Mouse (Mus musculus) midbrain, embryonic 16.5 days (tissue): Measurements from ENCODE around the gene Krtap22-2. TPM values are rescaled to one million over a fixed set of nuclear protein-coding genes. Genes with fewer than 3 reads are reported as not detected.
"Not testable (repeated sequence)": the region's sequence is repeated elsewhere in the genome, so short reads cannot be mapped to it uniquely, and the experiment has no call there.

Experiments
- ATAC-seq: fragments of 200-750 bp; cut with Nextera tagmentation; 2 replicates; pipeline ENCODE4 v1.8.0; 2017; ENCODE audit warnings: moderate TSS enrichment
- H3K27ac ChIP-seq: fragments of 300-500 bp; sonication (generic); 2 replicates; pipeline ENCODE4 v1.5.1; 2014; ENCODE audit warnings: mild to moderate bottlenecking, low read length, mixed read lengths
- H3K27me3 ChIP-seq: fragments of 300-500 bp; sonication (generic); 2 replicates; pipeline ENCODE4 v1.6.1; 2014; ENCODE audit warnings: low read depth, low read length, mixed read lengths; ENCODE audit not compliant: control insufficient read depth, insufficient read depth
- H3K36me3 ChIP-seq: fragments of 300-500 bp; sonication (generic); 2 replicates; pipeline ENCODE4 v1.6.1; 2014; ENCODE audit warnings: mild to moderate bottlenecking, low read length, moderate library complexity, mixed read lengths; ENCODE audit not compliant: control insufficient read depth, insufficient read depth
- H3K4me1 ChIP-seq: fragments of 300-500 bp; sonication (generic); 2 replicates; pipeline ENCODE4 v1.6.1; 2014; ENCODE audit warnings: mild to moderate bottlenecking, low read length, mixed read lengths; ENCODE audit not compliant: control insufficient read depth, insufficient read depth
- H3K4me2 ChIP-seq: fragments of 300-500 bp; sonication (generic); 2 replicates; pipeline ENCODE4 v1.6.1; 2014; ENCODE audit warnings: mild to moderate bottlenecking, low read length, mixed read lengths
- H3K4me3 ChIP-seq: fragments of 300-500 bp; sonication (generic); 2 replicates; pipeline ENCODE4 v1.5.1; 2014; ENCODE audit warnings: low read depth, mild to moderate bottlenecking, low read length, moderate library complexity, mixed read lengths
- H3K9ac ChIP-seq: fragments of 300-500 bp; sonication (generic); 2 replicates; pipeline ENCODE4 v1.6.1; 2014; ENCODE audit warnings: low read depth, low read length, mixed read lengths
- H3K9me3 ChIP-seq: fragments of 300-500 bp; sonication (generic); replicated peaks from 2 replicates; pipeline ENCODE4 v1.6.1; 2014; ENCODE audit warnings: mild to moderate bottlenecking, low read length, mixed read lengths; ENCODE audit not compliant: control insufficient read depth, poor library complexity, severe bottlenecking
- WGBS: fragments of 180-500 bp; shearing (Covaris S2); extraction: QIAGEN DNeasy Blood & Tissue Kit; methylation state at CpG from one replicate; pipeline ENCODE4 v1.1.7; 2014; 5-methylcytosine and 5-hydroxymethylcytosine counted together
- polyA plus RNA-seq: library from polyadenylated mRNA; unstranded; fragments of >200 nt; fragmentation: Nextera tagmentation; extraction: Ambion mirVana; gene quantifications from 2 replicates; pipeline ENCODE4 v1.2.1, GENCODE M21; 2015

Gene Krtap22-2
- not detected in 2 replicates for polyA plus RNA-seq

DNA sequence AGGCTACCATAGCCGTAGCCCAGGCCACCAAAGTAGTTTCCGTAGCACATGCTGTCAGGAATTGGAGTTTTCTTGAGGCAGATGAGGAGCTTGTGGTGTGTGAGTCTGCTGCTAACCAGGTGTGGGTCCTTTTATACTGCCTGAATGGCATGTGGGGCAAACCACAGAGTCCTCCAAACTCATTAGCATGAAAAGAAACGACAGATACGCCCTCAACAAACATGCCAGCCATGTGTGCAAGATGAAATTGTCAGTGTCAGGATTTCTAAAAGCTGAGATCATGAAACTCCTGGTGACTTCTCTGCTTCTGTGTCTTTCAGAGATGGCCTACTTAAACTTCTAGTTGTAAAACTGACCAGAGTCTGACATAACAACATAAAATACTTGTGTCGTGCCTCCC, at the start of gene Krtap22-2:
TSS of gene Krtap22-2 (minus strand) at position 101 of the 400 bp plus-strand sequence.
- no peak within 1 kb of the TSS for H3K4me2 ChIP-seq
- no peak for ATAC-seq
- H3K27ac ChIP-seq, result no peak within 1 kb of the TSS
- H3K9me3 ChIP-seq, result no peaks in the 10 kb centered on the region
- H3K36me3 ChIP-seq, result no peaks in the 10 kb centered on the region
- 81% methylated on average over 5 of the region's 5 CpGs for WGBS
- no peaks in the 10 kb centered on the region for H3K4me1 ChIP-seq
- no peaks in the 10 kb centered on the region for H3K27me3 ChIP-seq
- no peak within 1 kb of the TSS for H3K4me3 ChIP-seq
- H3K9ac ChIP-seq, result no peak within 1 kb of the TSS

- Histone ChIP-seq H3K27me3 (no peaks in the 10 kb centered on the region), H3K27ac (no peak within 1 kb of the TSS), H3K4me1 (no peaks in the 10 kb centered on the region), H3K4me2 (no peak within 1 kb of the TSS), H3K36me3 (no peaks in the 10 kb centered on the region), H3K4me3 (no peak within 1 kb of the TSS), H3K9ac (no peak within 1 kb of the TSS), H3K9me3 (no peaks in the 10 kb centered on the region)
- 93% methylated on average over 3 of the region's 3 CpGs for WGBS
- ATAC-seq, result no peak
Measured at GRCm38 (mm10) chr16:89047783-89048182, 37.2 kb upstream of the Krtap22-2 start, which contains the start of gene Krtap6-5. Gene Krtap6-5, minus strand, starts transcription at chr16:89047883.

DNA sequence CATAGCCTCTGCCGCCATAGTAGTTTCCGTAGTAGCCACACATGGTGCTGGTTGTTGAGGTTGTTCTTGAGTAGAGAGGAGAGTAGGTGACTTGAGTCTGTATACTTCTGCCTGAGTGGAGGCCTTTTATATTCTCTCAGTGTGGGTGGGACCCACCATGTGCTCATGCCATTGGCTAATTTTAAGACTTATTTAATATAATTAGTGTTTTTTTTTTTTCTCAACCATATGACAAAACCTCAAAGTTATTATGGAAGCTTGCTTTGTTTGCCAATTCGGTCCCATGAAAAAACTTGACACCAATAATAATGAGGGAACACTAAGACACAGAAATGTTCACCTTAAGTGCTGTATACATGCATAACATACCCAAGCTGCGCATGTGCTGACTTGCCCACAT, 30.8 kb upstream of the Krtap22-2 start, which contains the start of gene Gm10228:
TSS of gene Gm10228 (minus strand) at position 101 of the 400 bp plus-strand sequence.
- H3K36me3 ChIP-seq, H3K4me3 ChIP-seq, H3K27ac ChIP-seq, H3K27me3 ChIP-seq, ATAC-seq, H3K9ac ChIP-seq, H3K4me1 ChIP-seq, H3K4me2 ChIP-seq, H3K9me3 ChIP-seq: not testable (repeated sequence)
- WGBS, result 92% methylated on average over 2 of the region's 4 CpGs

GRCm38 (mm10) chr16:89031399-89031798, 20.8 kb upstream of the Krtap22-2 start, which contains the start of gene Krtap6-1:
Gene Krtap6-1, plus strand, starts transcription at chr16:89031699.
- not testable (repeated sequence) for ATAC-seq, H3K4me2 ChIP-seq, H3K9me3 ChIP-seq, H3K27ac ChIP-seq, H3K36me3 ChIP-seq, H3K9ac ChIP-seq, H3K27me3 ChIP-seq, H3K4me1 ChIP-seq, H3K4me3 ChIP-seq
- WGBS, result 95% methylated on average over 3 of the region's 3 CpGs

- not testable (repeated sequence) for H3K4me3 ChIP-seq, ATAC-seq, H3K4me1 ChIP-seq, H3K9me3 ChIP-seq, H3K27me3 ChIP-seq, H3K36me3 ChIP-seq, H3K27ac ChIP-seq, H3K4me2 ChIP-seq, H3K9ac ChIP-seq
- 98% methylated on average over 1 of the region's 3 CpGs for WGBS
Measured at GRCm38 (mm10) chr16:89014984-89015383, 4.4 kb upstream of the Krtap22-2 start, which contains the start of gene Gm10229. Gene Gm10229, plus strand, starts transcription at chr16:89015284.

- Histone ChIP-seq H3K4me2 (no peak overlapping the region), H3K36me3 (no peaks in the 10 kb centered on the region), H3K4me3 (no peak overlapping the region), H3K27ac (no peak overlapping the region), H3K27me3 (no peaks in the 10 kb centered on the region), H3K9me3 (no peaks in the 10 kb centered on the region), H3K9ac (no peak overlapping the region), H3K4me1 (no peaks in the 10 kb centered on the region)
- ATAC-seq, result no peak
- 99% methylated on average over 3 of the region's 3 CpGs for WGBS
Measured at GRCm38 (mm10) chr16:89013973-89014372, 3.4 kb upstream of the Krtap22-2 start.

GRCm38 (mm10) chr16:88962773-88963172, 47.8 kb downstream of the Krtap22-2 start, which contains the start of gene Krtap16-3:
Gene Krtap16-3, minus strand, starts transcription at chr16:88962873.
- Histone ChIP-seq H3K4me3 (no peak within 1 kb of the TSS), H3K27me3 (no peaks in the 10 kb centered on the region), H3K4me2 (no peak within 1 kb of the TSS), H3K9ac (no peak within 1 kb of the TSS), H3K27ac (no peak within 1 kb of the TSS), H3K9me3 (no peaks in the 10 kb centered on the region), H3K4me1 (no peaks in the 10 kb centered on the region), H3K36me3 (no peaks in the 10 kb centered on the region)
- no peak for ATAC-seq
- WGBS, result 92% methylated on average over 7 of the region's 7 CpGs

Other genes with a start within 250 kb of the Krtap22-2 start
- gene 2310057N15Rik, start 236.6 kb downstream of the Krtap22-2 start, polyA plus RNA-seq, result not detected in 2 replicates
- not detected in 2 replicates for gene Gm5965, start 232.9 kb downstream of the Krtap22-2 start, polyA plus RNA-seq
- gene Gm20741, start 198.5 kb downstream of the Krtap22-2 start, polyA plus RNA-seq, result not detected in 2 replicates
- gene Krtap15, start 190.5 kb downstream of the Krtap22-2 start, polyA plus RNA-seq, result not detected in 2 replicates
- gene Krtap14, start 184.6 kb downstream of the Krtap22-2 start, polyA plus RNA-seq, result not detected in 2 replicates
- not detected in 2 replicates for gene Krtap19-1, start 141.3 kb downstream of the Krtap22-2 start, polyA plus RNA-seq
- not detected in 2 replicates for gene Krtap19-2, start 136.5 kb downstream of the Krtap22-2 start, polyA plus RNA-seq
- not detected in 2 replicates for gene Krtap19-3, start 132.7 kb downstream of the Krtap22-2 start, polyA plus RNA-seq
- gene Krtap19-4, start 125.7 kb downstream of the Krtap22-2 start, polyA plus RNA-seq, result not detected in 2 replicates
- gene Krtap19-5, start 114.3 kb downstream of the Krtap22-2 start, polyA plus RNA-seq, result not detected in 2 replicates
- gene Krtap19-9b, start 78.5 kb downstream of the Krtap22-2 start, polyA plus RNA-seq, result not detected in 2 replicates
- not detected in 2 replicates for gene Krtap16-3, start 47.9 kb downstream of the Krtap22-2 start, polyA plus RNA-seq
- not detected in 2 replicates for gene Gm10229, start 4.5 kb upstream of the Krtap22-2 start, polyA plus RNA-seq
- not detected in 2 replicates for gene Krtap6-1, start 20.9 kb upstream of the Krtap22-2 start, polyA plus RNA-seq
- not detected in 2 replicates for gene Gm10228, start 30.7 kb upstream of the Krtap22-2 start, polyA plus RNA-seq
- gene Krtap6-5, start 37.1 kb upstream of the Krtap22-2 start, polyA plus RNA-seq, result not detected in 2 replicates
- not detected in 2 replicates for gene 1110025L11Rik, start 53.2 kb upstream of the Krtap22-2 start, polyA plus RNA-seq
- gene Krtap6-3, start 73.3 kb upstream of the Krtap22-2 start, polyA plus RNA-seq, result not detected in 2 replicates
- gene Gm6358, start 130.1 kb upstream of the Krtap22-2 start, polyA plus RNA-seq, result not detected in 2 replicates
- gene Gm10061, start 140.3 kb upstream of the Krtap22-2 start, polyA plus RNA-seq, result not detected in 2 replicates
- gene Gm9789, start 147.2 kb upstream of the Krtap22-2 start, polyA plus RNA-seq, result not detected in 2 replicates
- not detected in 2 replicates for gene Gm7735, start 158.7 kb upstream of the Krtap22-2 start, polyA plus RNA-seq
- gene 1110057P08Rik, start 164.0 kb upstream of the Krtap22-2 start, polyA plus RNA-seq, result not detected in 2 replicates
- gene Krtap20-2, start 195.1 kb upstream of the Krtap22-2 start, polyA plus RNA-seq, result not detected in 2 replicates